Mouse (Mus musculus) testis, postnatal 10 days (tissue): ENCODE data around the gene Llph.

Source experiments
- DNase-seq: peaks from one replicate; pipeline ENCODE4 v3.0.0; 2021; ENCODE audit warnings: low spot score

Llph gene

DNA sequence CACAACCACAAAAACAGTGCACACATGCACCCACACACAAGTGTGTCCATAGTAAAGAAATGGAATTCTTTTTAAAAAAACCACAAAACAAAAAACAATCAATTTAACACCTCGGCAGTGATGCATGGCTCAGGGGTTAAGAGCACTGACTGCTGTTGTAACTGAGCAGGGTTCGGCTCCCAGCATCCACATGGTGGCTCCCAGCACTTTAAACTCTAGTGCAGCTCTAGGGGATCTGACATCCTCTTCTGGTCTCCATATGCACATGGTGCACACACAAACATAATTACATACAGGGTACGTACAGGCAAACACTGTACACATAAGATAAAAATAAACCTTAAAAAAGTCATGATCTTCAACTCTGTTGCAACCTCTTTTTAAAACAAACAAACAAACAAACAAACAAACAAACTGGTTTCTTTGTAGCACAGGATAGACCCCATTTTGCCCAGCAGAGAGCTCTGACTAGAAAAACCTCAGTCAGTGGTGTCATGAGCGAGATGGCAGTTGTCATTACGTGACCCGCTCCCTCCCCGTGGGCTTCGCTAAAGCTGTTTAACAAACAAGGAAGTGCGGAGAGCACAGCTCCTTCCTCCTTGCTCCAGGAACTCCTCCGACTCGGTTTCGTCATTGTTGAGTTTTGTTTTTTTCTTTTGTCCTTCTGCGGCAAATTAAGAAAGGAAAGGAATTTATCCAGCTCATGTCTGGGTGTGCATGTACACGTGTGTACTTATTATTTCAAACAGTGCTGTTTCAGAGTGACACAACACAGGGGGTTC, 7.1 kb upstream of the Llph start:
- DNase-seq: no peak

DNA sequence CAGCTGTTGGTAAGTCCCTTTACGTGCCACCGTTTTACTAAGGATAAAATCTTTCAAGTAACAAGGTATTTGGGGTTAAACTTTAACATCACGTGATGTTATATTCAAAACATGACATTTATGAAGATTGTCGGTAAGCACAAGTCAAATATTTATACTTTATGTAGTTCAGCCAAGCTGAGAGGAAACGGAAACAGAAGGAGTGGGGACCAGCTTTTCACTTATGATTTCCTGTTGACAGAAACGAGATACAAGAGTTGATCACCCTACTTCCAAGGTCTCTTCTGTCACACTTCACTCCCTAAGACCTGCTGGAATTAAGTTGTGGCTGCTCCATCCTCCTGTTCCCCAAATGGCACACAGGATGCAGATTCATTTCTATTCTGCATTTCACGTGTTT, 6.1 kb upstream of the Llph start:
- peak; percentile 7 for DNase-seq

DNA sequence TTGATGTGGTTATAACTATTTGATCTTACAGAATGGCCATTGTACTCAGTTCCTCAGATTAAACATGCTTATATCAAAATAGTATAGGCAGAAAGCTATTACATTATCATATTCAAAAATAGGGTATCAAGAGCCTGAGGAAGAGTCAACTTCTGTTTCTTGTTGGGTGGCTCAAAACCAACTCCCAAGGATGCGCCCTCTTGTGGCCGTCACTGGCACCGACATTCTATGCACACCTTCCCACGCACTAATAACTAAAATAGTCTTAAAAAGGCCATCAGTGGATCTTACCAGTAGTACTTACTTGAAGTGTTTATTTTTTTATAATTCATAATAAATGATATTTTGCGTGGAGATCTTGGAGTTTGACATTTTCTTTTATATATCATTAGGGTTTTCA, 4.8 kb downstream of the Llph start:
- peak; percentile 84 for DNase-seq

DNA sequence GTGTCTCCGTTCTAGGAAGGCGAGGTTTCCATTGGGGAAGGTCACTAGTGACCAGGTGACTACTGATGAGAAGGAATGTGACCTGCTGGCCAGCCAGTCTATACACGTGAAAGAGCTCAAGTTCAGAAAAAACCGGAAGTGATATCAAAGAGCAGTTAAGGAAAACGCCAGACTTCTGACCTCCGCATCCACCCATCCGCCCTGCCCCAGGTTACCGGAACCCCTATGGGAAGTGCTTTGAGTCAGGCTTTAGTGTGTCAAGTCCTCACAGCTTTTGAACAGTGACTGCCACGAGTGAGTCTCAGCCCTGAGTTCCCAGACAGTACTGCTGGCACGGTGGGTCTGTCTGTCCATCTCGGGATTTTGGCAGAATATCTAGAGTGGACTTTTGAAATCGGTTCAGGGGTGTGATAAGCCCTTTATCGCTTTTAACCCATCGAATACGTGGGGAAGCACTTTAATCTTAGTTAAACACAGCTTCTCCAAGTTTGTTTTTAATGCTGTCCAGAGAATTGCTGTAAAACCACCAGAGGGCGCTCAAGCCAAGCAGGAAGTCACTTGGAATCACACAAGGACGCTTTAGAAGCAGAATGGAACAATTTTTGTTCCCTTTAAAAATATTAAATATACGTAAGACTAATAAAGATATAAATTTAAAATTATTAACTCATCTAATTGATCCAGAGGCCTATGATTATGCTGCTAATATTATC, 6.9 kb downstream of the Llph start:
- peak; percentile 78 for DNase-seq

DNA sequence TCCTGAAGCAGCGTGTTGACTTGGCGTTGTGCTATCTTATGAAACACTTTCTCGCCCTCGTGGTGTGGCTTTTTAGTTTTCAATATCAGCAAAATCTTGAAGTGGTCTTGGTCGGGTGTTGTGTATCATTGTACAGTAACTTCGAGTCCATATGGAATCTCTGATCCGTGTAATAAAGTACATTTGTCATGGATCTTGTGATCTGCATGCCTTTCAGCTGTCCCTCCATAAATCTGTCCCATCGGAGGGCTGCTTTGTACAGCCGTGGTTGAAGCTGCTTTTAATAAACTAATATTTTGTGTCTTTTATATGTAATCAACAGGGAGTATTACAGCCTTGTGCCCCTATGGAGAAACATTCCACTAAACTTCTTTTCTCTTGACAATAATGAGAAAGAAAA, 10.0 kb downstream of the Llph start:
- DNase-seq: no peak

DNA sequence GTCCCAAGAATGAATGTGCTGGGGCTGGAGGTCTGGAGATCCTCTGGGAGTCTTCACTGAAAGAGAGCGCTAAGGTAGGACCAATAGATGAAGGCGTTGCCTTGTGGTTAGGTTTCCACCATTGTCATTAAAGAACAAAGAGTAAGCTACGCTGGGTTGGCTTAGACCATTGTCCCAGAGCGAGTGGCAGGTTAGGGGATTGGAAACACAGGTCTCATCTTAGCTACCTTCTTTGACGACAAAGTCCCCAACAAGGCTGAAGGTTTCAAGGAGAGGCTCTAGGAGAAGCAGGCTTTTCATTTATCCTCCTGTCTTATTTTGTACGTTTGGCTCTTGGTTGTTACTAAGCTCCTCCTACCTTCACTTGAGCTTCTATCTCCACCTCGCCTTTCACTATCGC, 11.4 kb downstream of the Llph start:
- no peak for DNase-seq

DNA sequence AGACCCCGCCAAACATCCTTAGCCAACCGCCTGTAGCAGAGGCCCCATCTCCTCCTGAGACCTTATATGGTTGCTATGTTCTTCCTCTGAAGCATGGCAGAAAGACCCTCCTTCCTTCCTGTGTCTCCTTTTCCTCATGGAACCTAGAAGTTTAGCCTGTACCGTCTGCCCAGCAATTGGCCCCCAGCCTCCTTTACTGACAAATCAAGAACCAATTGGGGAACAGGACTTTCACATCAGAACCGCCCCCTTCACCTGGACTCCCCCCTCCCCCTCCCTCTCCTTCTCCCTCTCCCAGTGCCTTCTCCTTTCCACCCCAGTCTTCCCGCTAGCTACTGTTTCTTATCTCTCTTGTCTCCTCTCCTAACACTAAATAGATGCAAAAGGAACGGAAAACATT, 12.6 kb downstream of the Llph start:
- DNase-seq: no peak

DNA sequence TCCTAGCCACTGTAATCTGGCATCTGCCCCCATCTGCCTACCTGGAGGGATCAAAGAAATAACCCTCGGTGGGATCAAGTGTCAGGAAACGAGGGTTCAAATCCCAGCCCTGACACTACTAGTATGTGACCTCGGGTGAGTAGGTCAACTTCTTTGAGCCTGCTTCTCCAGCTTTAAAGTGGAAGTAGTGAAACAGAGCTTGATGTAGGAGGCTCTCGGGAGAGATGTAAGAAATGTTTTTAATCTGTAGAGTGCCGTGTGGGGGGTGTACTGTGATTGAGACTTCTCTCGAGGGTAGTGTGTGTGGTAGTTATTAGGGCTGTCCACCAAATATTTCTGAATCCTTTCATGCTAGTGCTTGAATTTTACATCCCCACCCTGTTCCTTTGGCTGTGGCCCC, 15.6 kb downstream of the Llph start:
- no peak for DNase-seq

DNA sequence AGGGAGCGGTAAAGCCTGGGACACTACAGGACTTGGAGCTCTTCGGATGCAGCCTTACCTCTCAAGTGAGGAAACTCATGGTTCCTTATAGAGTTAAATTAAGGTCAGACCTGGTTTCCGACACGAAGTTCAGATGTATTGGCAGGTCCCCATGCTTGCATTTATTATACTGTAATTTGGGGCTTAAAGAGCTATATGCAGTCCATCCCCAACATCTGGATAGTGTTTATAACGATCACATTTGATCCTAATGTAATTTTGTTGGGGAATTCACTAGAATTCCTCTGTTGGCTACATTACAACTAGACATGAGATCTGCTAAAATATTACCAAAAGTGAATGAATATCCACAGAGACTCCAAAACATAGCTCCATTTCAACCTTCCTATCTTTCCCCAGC, 18.8 kb downstream of the Llph start:
- DNase-seq: peak; percentile 45

DNA sequence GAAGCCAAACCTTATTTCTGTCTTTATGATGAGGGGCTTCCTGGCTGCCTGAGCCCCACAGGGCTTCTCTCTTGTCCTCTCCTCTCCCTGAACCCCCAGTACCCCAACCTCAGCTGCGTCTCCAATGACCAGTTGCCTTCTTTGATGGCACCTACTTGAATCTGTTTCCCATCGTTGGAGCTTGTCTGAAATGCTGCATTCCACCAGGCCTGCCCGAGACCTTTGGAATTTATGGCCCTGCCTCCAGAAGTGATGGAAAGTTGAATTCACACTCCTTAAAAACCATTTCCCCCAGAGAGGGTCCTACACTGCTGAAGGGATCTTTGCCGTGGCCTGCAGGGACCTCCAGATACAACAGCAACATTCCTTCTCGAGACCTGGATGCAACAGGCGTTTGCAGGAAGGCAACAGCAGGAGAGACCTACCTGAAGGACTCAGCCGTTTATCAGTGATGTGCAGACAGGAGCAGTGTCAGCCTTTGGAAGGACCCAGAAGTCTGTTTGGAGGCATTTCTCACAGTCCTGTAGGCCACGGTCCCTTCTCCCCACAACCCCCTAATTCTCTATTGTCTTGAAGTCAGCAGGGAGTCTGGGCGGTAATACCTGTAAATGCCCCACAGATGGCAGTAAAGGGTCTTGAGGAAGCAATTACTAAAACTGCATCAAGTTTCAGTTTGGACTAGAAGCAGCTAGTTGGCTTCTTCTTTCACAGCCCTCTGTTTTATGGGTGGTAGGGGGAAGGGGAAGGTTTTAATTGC, 20.3 kb downstream of the Llph start:
- peak; percentile 47 for DNase-seq

DNA sequence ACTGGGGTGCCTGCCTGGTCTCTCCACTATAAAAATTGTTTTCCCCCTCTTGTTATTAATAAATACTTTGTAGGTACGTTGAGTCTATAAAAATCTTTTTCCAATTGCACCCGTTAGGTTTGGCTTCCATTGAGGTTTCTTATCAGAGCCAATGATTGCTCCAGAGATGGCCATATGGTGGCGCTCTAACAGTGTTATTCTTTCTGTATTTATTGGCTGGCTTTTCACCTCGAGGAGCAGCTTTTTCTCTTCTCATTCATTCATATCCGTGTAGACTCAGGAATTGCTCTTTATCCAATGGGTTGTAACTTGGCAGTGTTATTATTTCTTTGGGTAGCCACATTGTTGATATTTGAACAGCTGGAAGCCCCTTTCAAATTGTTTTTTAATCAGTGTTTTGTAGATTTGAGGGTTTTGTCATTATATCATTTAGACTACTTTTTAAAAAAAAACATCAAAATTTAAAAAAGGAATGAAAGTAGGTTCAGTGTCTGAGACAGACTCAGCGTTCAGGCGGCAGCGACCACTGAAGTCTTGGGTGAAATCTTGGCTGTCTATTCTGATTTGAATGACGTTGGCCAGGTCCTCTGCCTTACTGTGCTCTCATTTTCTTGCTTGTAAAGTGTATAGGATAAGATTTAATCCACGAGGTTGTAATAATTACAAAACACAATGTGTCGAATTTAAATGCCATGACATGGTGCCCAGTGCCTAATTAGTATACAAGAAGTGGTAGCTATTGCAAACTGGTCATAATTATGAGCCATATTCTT, 24.2 kb downstream of the Llph start:
- DNase-seq: no peak

DNA sequence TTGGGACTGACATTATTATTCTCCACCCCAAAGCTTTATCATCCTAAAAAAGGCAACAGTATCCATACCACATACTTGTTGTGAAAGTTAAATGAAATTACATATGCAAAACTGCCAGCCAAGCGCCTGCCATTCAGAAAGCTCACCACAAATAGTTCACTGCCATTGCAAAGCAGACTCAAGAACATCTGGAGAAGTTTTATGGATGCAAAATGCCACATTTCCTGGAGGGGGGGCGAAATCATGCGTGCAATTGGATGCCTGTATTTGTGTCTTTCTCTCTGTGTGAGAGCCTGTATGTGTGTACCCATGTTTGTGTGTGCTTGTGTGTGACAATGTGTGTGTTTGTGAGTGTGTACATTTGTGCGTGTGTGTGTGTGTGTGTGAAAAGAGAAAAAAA, 24.9 kb downstream of the Llph start:
- DNase-seq: no peak

DNA sequence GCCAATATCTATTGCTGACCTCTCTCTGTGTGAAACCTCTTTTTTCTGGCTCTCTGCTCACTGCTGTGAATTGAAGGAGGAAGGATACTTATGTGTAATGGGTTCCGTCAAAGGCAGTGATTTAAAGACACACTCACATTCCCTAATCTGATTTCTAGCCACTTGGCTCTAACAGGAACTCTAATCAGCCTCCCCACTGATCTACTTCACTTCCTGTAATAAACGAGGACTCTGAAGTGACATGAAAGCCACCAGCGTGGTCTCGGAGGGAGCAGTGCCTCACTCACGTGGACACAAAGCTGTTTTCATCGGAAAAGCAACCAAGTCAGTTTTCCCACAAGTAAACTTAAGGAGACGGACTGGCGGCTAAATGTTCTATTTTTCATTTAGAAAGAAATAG, 25.9 kb downstream of the Llph start:
- DNase-seq: no peak

DNA sequence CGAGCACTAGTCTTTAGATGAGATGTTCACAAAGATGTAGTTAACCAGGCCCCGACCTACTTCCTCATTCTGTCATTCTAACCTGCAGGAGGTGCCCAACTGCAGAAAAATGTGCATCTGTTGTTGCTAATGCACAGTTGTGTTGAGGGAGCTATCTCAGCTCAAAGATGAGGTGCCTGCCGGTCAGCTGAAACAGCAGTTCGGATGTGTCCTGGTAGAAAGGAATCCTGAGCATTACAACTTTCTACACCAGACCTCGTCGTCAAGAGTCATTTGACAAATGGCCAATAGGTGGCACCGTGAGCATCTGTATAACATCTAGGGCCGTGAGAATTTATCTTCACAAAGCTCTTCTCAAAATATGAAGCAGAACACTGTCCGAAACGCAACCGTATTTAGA, 30.4 kb downstream of the Llph start:
- peak; percentile 66 for DNase-seq

DNA sequence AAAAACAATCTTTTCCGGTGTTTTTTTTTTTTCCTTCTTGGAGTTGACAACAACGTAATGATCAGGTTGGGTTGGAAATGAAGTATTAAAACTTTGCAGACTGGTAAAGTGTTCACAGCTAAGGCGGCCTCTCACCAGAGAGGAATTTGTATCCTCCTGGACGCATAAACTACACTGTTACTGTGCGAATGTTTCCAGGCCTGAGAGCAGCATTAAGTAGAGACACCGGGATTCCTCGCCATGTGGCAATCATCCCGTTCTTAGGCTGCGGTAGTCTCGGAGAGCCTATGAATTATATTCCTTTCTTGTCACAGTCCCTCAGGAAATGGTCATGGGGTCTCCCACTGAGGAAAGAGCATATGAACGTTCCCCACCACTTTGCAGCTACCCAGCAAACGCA, 40.9 kb downstream of the Llph start:
- no peak for DNase-seq

DNA sequence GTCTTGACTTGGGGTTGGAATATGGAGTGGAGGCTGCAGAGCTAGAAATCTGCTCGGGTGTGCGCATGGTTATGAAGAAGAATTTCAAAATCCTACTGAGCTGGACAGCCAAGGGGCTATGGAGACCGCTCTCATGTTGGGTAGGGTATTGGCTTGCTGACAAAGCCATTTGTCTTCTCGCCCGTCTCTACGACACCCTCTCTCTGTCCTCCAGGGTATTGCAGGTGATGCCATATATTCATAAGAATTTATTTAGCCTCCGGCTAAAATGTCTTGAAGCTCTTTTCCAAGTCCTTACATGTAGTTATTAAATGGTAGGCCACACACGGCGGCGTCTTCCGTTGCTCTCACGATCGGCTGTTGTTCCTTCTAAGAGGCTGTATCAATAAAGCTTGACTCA, 43.1 kb downstream of the Llph start:
- no peak for DNase-seq

DNA sequence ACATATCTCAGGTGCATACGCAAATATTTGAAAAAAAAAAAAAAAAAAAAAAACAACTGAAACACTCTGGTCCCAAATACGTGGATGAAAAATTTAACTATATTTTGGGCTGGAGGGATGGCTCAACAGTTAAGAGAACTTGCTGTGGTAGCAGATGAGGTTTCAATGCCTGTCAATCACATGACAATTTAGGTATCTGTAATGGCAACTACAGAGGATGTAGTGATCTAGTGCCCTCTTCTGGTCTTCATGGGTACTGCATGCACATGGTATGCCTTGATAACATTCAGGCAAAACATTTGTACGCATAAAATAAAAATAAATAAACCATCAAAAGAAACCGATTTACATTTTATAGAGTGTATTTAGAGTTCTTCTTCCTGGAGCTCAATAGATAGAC, 43.9 kb downstream of the Llph start:
- peak; percentile 70 for DNase-seq

DNA sequence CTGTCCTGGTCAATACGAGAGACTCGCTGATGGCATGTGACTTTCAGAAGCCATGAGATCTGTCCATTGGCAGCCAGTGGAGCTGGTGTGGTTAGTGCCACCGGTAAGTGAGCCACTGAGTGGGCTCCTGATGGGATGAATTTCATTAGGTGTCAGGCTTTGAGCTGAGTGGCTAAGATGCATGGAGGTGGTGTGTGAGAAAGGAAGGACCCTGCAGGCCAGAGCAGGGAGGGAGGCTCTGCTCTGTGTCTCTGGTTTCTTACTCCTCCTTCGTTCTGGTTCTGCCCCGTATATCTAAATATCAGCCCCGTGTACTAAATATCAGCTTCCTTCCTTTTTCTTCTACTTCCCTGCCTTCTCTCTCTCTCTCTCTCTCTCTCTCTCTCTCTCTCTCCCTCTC, 44.4 kb downstream of the Llph start:
- DNase-seq: no peak

DNA sequence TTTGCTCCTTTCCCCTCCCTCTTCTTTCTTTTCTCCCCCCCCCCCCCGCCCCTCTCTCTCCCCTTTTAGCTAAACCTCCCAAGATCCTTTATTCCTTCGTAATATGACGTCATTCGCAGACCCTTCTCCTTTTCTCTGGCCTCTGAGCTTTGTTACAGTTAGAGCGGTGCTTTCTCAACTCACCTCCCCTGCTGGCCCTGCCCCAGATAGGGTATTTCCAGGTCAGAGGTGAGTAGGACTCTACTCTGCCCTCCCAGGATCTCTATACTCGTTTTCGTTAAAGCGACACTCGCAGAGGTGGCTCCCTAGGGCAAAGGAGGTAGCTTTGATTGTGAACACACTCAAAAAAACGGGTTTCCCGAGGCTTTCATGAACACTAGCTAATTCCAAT, 45.0 kb downstream of the Llph start:
- DNase-seq: no peak

DNA sequence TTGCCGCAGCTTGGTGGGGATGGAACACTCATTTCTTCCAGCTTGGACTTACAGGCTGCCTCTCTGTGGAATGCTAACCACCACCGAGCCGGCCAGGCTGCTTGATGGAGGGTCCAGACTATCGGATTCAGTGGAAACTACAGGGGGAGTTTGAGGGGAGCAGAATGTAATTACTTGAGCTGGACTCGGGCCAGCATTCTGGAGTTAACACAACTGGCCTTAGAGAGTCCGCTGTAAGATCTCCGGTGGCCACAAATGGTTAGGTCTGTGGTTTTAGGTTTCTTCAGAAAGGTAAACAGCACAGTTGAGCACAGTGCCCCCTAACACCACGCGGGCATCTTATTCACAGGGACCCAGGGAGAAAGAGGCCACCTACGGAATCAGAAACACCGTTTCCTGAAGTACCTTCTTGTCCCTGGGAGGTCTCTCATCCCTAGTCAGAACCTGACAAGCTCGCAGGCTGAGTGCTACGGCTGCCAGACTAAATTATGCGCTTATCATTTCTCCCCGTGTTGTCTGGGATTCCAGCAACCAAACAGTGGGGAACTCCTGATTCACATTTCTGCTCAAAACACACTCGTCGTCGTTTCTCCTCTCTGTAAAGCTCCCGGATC, 45.5 kb downstream of the Llph start:
- DNase-seq: peak; percentile 44

DNA sequence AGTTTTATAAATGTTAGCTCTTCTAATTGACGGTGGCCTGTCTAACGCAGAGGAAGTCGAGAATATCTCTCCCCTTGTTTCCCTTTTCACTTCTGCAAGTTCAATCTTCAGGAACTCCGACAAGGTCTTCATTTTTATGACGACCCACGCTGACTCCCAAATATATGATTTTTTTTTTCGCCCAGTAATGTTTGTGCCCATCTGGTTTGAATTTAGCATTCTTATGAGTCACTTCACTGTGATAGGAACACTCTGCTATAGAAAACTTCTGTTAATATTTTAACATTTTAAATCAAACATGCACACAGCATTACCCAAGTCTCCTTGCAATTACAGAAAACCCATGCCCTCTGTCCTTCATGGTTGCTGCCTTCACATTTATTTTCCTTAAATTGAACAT, 46.5 kb downstream of the Llph start:
- no peak for DNase-seq
